Mouse (Mus musculus) erythroblast, embryonic 14.5 days (primary cell): ENCODE data around the gene Cdc25b. TPM values are rescaled to one million over a fixed set of nuclear protein-coding genes. Genes with fewer than 3 reads are reported as not detected.
A peak's percentile ranks its signal among the peaks of the same experiment; 100 is the strongest.

ENCODE experiments used
- H3K27me3 ChIP-seq: 2 replicates; pipeline ENCODE4 v1.6.1; 2012; ENCODE audit warnings: inconsistent platforms; ENCODE audit not compliant: control insufficient read depth
- H3K36me3 ChIP-seq: 2 replicates; pipeline ENCODE4 v1.6.1; 2012; ENCODE audit warnings: mild to moderate bottlenecking, inconsistent platforms; ENCODE audit not compliant: control insufficient read depth
- H3K4me1 ChIP-seq: 2 replicates; pipeline ENCODE4 v1.6.1; 2012; ENCODE audit warnings: inconsistent platforms; ENCODE audit not compliant: control insufficient read depth
- H3K4me3 ChIP-seq: replicated peaks from 2 replicates; pipeline ENCODE3; 2012; ENCODE audit warnings: moderate library complexity, mild to moderate bottlenecking, inconsistent platforms
- H3K9me3 ChIP-seq: 2 replicates; pipeline ENCODE4 v1.6.1; 2012; ENCODE audit warnings: low read length, inconsistent platforms, mixed read lengths; ENCODE audit not compliant: control insufficient read depth
- GATA1 ChIP-seq: IDR thresholded peaks from 2 replicates; pipeline ENCODE4 v1.6.1; 2012; ENCODE audit warnings: low read length, inconsistent platforms, mixed read lengths
- TAL1 ChIP-seq: IDR thresholded peaks from 3 replicates; pipeline ENCODE4 v1.6.1; 2012; ENCODE audit warnings: low read length, inconsistent platforms, mixed read lengths
- polyA plus RNA-seq: library from polyadenylated mRNA; stranded (reverse); fragments of >175 nt; gene quantifications from 2 replicates; pipeline ENCODE4 v1.2.3, GENCODE M21; 2012

Gene Cdc25b
- polyA plus RNA-seq, 1 experiment, result 52.6 TPM

DNA sequence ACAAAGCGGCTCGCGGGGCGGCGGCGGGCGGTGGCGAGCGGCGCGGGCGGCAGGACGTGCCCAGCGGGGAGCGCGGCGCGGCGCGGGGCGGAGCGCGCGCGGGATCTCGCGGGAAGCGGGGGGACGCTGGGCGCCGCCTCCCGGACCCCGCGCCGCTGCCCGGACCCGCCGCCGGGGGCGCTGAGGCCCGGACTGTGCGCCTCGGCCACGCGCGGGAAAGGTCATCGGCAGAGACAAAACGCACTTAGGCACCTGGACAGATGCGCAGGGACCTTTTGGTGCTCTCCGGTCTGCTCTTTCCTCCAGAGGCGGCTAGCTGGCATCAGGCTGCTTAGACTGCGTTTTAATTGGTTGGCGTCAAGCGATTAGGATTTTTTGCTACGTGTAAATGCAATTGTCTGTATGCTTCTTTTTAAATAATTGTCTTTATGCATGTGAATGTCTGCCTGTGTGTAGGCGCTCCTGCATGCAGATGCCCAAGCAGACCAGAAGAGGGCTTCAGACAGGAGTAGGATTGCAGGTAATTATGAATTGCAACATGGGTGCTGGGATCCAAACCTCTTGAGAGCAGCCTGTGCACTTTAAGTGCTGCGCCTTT is 6.7 kb upstream of the Cdc25b start, which contains the start of gene Cenpb:
Gene Cenpb, minus strand, starts transcription at position 78 of the 598 bp plus-strand sequence.
- Histone ChIP-seq H3K4me1 (peaks cover 69% of the 10 kb centered on the region), H3K36me3 (peaks cover 43% of the 10 kb centered on the region), H3K9me3 (no peaks in the 10 kb centered on the region), H3K27me3 (no peaks in the 10 kb centered on the region), H3K4me3 (peak within 1 kb of the TSS; percentile 79)
- no peak for TF ChIP-seq GATA1
- TF ChIP-seq TAL1, result no peak

- no peak for TF ChIP-seq TAL1
- TF ChIP-seq GATA1, result no peak
- Histone ChIP-seq H3K27me3 (no peaks in the 10 kb centered on the region), H3K36me3 (peaks cover 45% of the 10 kb centered on the region), H3K4me1 (peaks cover 62% of the 10 kb centered on the region), H3K4me3 (peak overlapping the region; percentile 74), H3K9me3 (no peaks in the 10 kb centered on the region)
Observed at GRCm38 (mm10) chr2:131186343-131186742, 406 bp upstream of the Cdc25b start.

GRCm38 (mm10) chr2:131187602-131187922 is 813 bp downstream of the Cdc25b start:
- Histone ChIP-seq H3K4me3 (peak overlapping the region; percentile 74), H3K27me3 (no peaks in the 10 kb centered on the region; the same call in 1 of the 2 replicates), H3K36me3 (peaks cover 57% of the 10 kb centered on the region), H3K4me1 (peaks cover 64% of the 10 kb centered on the region), H3K9me3 (no peaks in the 10 kb centered on the region)
- TF ChIP-seq TAL1 (no peak), GATA1 (no peak)

DNA sequence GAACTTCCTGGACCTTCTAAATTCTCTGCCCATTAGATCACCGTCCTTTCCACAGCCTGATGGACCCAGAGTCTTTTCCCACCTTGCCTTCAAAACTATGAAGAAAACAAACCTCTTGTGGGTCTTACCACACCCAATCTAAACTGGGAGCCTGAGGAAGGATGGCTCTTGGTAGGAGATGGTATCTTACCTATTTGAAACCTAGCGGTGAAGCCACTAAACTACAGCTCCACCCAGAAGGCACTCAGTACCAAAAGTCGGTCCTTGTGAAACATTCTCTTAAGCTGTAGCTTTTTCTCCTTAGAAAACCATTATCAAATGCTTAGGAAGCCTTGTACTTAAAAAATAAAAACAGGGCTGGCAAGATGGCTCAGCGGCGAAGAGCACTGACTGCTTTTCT is 1.6 kb downstream of the Cdc25b start:
- Histone ChIP-seq H3K4me1 (peaks cover 71% of the 10 kb centered on the region), H3K4me3 (peak overlapping the region; percentile 74), H3K27me3 (no peaks in the 10 kb centered on the region; the same call in 1 of the 2 replicates), H3K36me3 (peaks cover 64% of the 10 kb centered on the region), H3K9me3 (no peaks in the 10 kb centered on the region)
- TF ChIP-seq GATA1 (peak; percentile 63; the same call in 1 of the 2 replicates), TAL1 (no peak)

GRCm38 (mm10) chr2:131189521-131190309 is 3.0 kb downstream of the Cdc25b start:
- H3K4me3 ChIP-seq, result peak overlapping the region; percentile 74
- H3K4me1 ChIP-seq, result peaks cover 81% of the 10 kb centered on the region
- TF ChIP-seq TAL1, result peak; percentile 65
- peak; percentile 69 for TF ChIP-seq GATA1

GRCm38 (mm10) chr2:131190344-131191004 is 3.7 kb downstream of the Cdc25b start:
- TF ChIP-seq GATA1, result no peak
- TF ChIP-seq TAL1, result no peak
- peak overlapping the region; percentile 74 for H3K4me3 ChIP-seq
- no peaks in the 10 kb centered on the region for H3K9me3 ChIP-seq
- H3K4me1 ChIP-seq, result peaks cover 84% of the 10 kb centered on the region
- H3K27me3 ChIP-seq, result no peaks in the 10 kb centered on the region; the same call in 1 of the 2 replicates
- peaks cover 86% of the 10 kb centered on the region for H3K36me3 ChIP-seq

More at GRCm38 (mm10) chr2:131189521-131190309, 3.0 kb downstream of the Cdc25b start:
- Histone ChIP-seq H3K36me3 (peaks cover 78% of the 10 kb centered on the region), H3K9me3 (no peaks in the 10 kb centered on the region), H3K27me3 (no peaks in the 10 kb centered on the region; the same call in 1 of the 2 replicates)

DNA sequence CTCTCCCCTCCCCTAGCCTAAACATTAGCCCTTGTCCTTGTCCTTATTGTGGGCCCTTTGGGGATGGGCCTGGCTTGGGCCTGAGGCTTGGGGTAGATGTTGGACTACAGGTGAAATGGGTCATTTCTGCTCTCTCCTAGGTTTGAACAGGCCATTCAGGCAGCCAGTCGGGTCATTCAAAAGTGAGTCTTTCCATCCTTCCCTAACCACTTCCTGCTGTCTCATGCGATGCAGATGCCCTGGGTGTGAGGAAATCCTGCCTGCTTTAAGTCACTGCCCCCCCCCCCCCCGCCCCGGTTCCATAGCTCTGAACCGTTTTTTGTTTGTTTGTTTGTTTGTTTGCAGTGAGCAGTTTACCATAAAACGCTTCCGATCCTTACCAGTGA is 4.2 kb downstream of the Cdc25b start:
- H3K4me3 ChIP-seq, result peak overlapping the region; percentile 74

GRCm38 (mm10) chr2:131196606-131197316 is 10.0 kb downstream of the Cdc25b start:
- Histone ChIP-seq H3K9me3 (no peaks in the 10 kb centered on the region; the same call in 1 of the 2 replicates), H3K36me3 (peaks cover 100% of the 10 kb centered on the region)
- TF ChIP-seq GATA1, result no peak
- TF ChIP-seq TAL1, result no peak

More for the DNA sequence above, 4.2 kb downstream of the Cdc25b start:
- TF ChIP-seq TAL1, result no peak
- TF ChIP-seq GATA1, result no peak
- Histone ChIP-seq H3K9me3 (no peaks in the 10 kb centered on the region), H3K27me3 (no peaks in the 10 kb centered on the region; the same call in 1 of the 2 replicates), H3K36me3 (peaks cover 91% of the 10 kb centered on the region), H3K4me1 (peaks cover 82% of the 10 kb centered on the region)

More at GRCm38 (mm10) chr2:131196606-131197316, 10.0 kb downstream of the Cdc25b start:
- Histone ChIP-seq H3K4me1 (peaks cover 78% of the 10 kb centered on the region), H3K27me3 (no peaks in the 10 kb centered on the region; the same call in 1 of the 2 replicates), H3K4me3 (no peak overlapping the region)
